Mouse (Mus musculus): Measurements from ENCODE around the gene Fam118b. TPM values are rescaled to one million over a fixed set of nuclear protein-coding genes. Genes with fewer than 3 reads are reported as not detected.

Gene Fam118b
- total and polyA plus RNA-seq, 3 experiments, result 12.7 to 27.7 (median 21.3) TPM

DNA sequence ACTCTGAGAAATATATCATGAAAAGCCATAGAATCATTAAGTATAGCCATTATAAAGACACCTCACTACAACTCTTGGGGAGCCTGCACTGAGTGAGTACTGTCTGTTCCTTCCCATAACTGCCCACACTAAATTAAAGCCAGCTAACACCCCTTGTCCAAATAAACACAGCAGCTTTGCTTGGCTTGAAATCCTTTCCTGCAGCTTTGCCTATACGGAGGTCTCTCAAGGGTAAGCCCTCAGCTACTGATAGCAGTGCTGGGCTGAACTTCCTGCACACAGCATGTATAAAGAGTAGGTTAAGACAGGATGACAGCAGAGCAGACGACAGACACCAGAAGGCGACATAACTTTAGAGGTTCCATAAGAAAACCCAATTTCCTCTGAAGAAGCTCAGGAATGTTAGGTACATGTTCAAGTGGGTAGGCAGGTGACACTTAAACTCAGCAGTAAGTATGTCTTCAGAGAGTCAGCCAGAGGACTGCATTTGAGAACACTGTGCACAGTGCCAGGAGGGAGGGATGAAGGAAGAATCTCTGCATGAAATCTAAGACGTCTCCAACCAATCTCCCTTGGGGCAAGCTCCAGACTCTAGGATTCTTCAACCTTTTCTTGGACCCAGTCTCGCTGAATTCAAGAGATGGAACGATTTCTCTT is 28.6 kb downstream of the Fam118b start:
- in situ Hi-C loops (cut with MboI; ENCODE audit: low pct_ligation_motif_present, low pct_unique_long_range_greater_than_20kb, low sequenced_read_pairs) (no loop called here), dilution Hi-C loops (cut with MboI; ENCODE audit: extremely low pct_ligation_motif_present, extremely low pct_unique_long_range_greater_than_20kb, low sequenced_read_pairs) (no loop called here)
- Histone ChIP-seq H3K9ac (ENCODE audit: insufficient read depth, low read depth) (no peak overlapping the region), H3K9me3 (replicated peaks; ENCODE audit: low read length) (no peaks in the 10 kb centered on the region), H3K27me3 (replicated peaks) (no peaks in the 10 kb centered on the region), H3K4me1 (ENCODE audit: control insufficient read depth in 1 of 2, insufficient read depth in 2 of 2) (no peaks in the 10 kb centered on the region), H3K27ac (ENCODE audit: insufficient read depth, low read depth) (no peak overlapping the region), H3K36me3 (replicated peaks in 1 of 2; ENCODE audit: control insufficient read depth in 1 of 2, insufficient read depth in 1 of 2, low read length in 1 of 2) (peaks cover 0 to 27% of the 10 kb centered on the region in 2 experiments), H3K4me2 (ENCODE audit: insufficient read depth, low read depth, poor library complexity, severe bottlenecking) (no peak overlapping the region), H3K4me3 (replicated peaks in 1 of 3; ENCODE audit: low read depth in 2 of 3, low read length in 2 of 3, poor library complexity in 1 of 3) (no peak overlapping the region), H3K79me2 (replicated peaks; ENCODE audit: control insufficient read depth, extremely low read depth, insufficient read depth, poor library complexity, severe bottlenecking) (no peaks in the 10 kb centered on the region)
- no peak for DNase-seq (ENCODE audit: extremely low read depth)
- TF ChIP-seq MYC (IDR thresholded peaks at IDR 0.05; ENCODE audit: low read depth, low read length) (no peak), MAZ (IDR thresholded peaks at IDR 0.05; ENCODE audit: low read depth, low read length) (no peak), MAFK (IDR thresholded peaks at IDR 0.05; ENCODE audit: insufficient replicate concordance, low read length) (no peak), USF1 (IDR thresholded peaks at IDR 0.05; ENCODE audit: low read depth, low read length) (no peak), PAX5 (IDR thresholded peaks at IDR 0.05; ENCODE audit: low read length) (no peak), ETS1 (conservative IDR thresholded peaks at IDR 0.05; ENCODE audit: low read depth, low read length) (no peak), GABPA (IDR thresholded peaks at IDR 0.05; ENCODE audit: insufficient replicate concordance, low read depth, low read length) (no peak), CHD2 (IDR thresholded peaks at IDR 0.05; ENCODE audit: low read length) (no peak)

- dilution Hi-C loops (cut with MboI; ENCODE audit: extremely low pct_ligation_motif_present, extremely low pct_unique_long_range_greater_than_20kb, low sequenced_read_pairs), result no loop called here
- Histone ChIP-seq H3K36me3 (replicated peaks in 1 of 2; ENCODE audit: control insufficient read depth in 1 of 2, insufficient read depth in 1 of 2, low read length in 1 of 2) (peaks cover 0 to 32% of the 10 kb centered on the region in 2 experiments), H3K9me3 (replicated peaks; ENCODE audit: low read length) (no peaks in the 10 kb centered on the region), H3K79me2 (replicated peaks; ENCODE audit: control insufficient read depth, extremely low read depth, insufficient read depth, poor library complexity, severe bottlenecking) (no peaks in the 10 kb centered on the region), H3K4me1 (ENCODE audit: control insufficient read depth in 1 of 2, insufficient read depth in 2 of 2) (no peaks in the 10 kb centered on the region), H3K4me3 (replicated peaks in 1 of 3; ENCODE audit: low read depth in 2 of 3, low read length in 2 of 3, poor library complexity in 1 of 3) (no peak overlapping the region), H3K4me2 (ENCODE audit: insufficient read depth, low read depth, poor library complexity, severe bottlenecking) (no peak overlapping the region), H3K9ac (ENCODE audit: insufficient read depth, low read depth) (no peak overlapping the region), H3K27ac (ENCODE audit: insufficient read depth, low read depth) (no peak overlapping the region), H3K27me3 (replicated peaks) (no peaks in the 10 kb centered on the region)
- no peak for TF ChIP-seq EP300 (IDR thresholded peaks at IDR 0.05; ENCODE audit: low read length)
- no peak for TF ChIP-seq ZKSCAN1 (IDR thresholded peaks at IDR 0.05; ENCODE audit: borderline replicate concordance, low read depth, low read length)
- no peak for TF ChIP-seq BHLHE40 (IDR thresholded peaks at IDR 0.05; ENCODE audit: low read depth, low read length)
- no peak for TF ChIP-seq ELF1 (IDR thresholded peaks at IDR 0.05; ENCODE audit: low read depth, low read length)
- no peak for TF ChIP-seq ZMIZ1 (IDR thresholded peaks at IDR 0.05; ENCODE audit: low read depth, low read length)
- no peak for TF ChIP-seq MXI1 (IDR thresholded peaks at IDR 0.05; ENCODE audit: low read depth, low read length)
- no peak for TF ChIP-seq GABPA (IDR thresholded peaks at IDR 0.05; ENCODE audit: insufficient replicate concordance, low read depth, low read length)
- TF ChIP-seq CHD2 (IDR thresholded peaks at IDR 0.05; ENCODE audit: low read length), result no peak
- DNase-seq (ENCODE audit: extremely low read depth), result no peak
- in situ Hi-C loops (cut with MboI; ENCODE audit: low pct_ligation_motif_present, low pct_unique_long_range_greater_than_20kb, low sequenced_read_pairs), result no loop called here
These were observed 29.2 kb downstream of the Fam118b start for GRCm38 (mm10) chr9:35238371-35238770.

Data from CH12.LX (cell line).